Mouse (Mus musculus) intestine, embryonic 16.5 days (tissue): ENCODE data around the gene Armcx4. TPM values are rescaled to one million over a fixed set of nuclear protein-coding genes. Genes with fewer than 3 reads are reported as not detected.

Experiments
- ATAC-seq: fragments of 200-750 bp; cut with Nextera tagmentation; 2 replicates; pipeline ENCODE4 v1.8.0; 2017; ENCODE audit warnings: moderate TSS enrichment, moderate library complexity
- H3K27ac ChIP-seq: fragments of 300-500 bp; sonication (generic); 2 replicates; pipeline ENCODE4 v1.5.1; 2014; ENCODE audit warnings: mild to moderate bottlenecking, low read length
- H3K27me3 ChIP-seq: fragments of 300-500 bp; sonication (generic); replicated peaks from 2 replicates; pipeline ENCODE4 v1.6.1; 2014; ENCODE audit warnings: low read length, control low read depth, mixed read lengths; ENCODE audit not compliant: control insufficient read depth, insufficient read depth
- H3K36me3 ChIP-seq: fragments of 300-500 bp; sonication (generic); 2 replicates; pipeline ENCODE4 v1.6.1; 2014; ENCODE audit warnings: low read length, control low read depth; ENCODE audit not compliant: control insufficient read depth, insufficient read depth
- H3K4me1 ChIP-seq: fragments of 300-500 bp; sonication (generic); 2 replicates; pipeline ENCODE4 v1.6.1; 2014; ENCODE audit warnings: low read length, control low read depth, mixed read lengths; ENCODE audit not compliant: control insufficient read depth, insufficient read depth
- H3K4me2 ChIP-seq: fragments of 300-500 bp; sonication (generic); 2 replicates; pipeline ENCODE4 v1.6.1; 2014; ENCODE audit warnings: low read depth, low read length, control low read depth
- H3K4me3 ChIP-seq: fragments of 300-500 bp; sonication (generic); 2 replicates; pipeline ENCODE4 v1.5.1; 2014; ENCODE audit warnings: mild to moderate bottlenecking, low read length
- H3K9ac ChIP-seq: fragments of 300-500 bp; sonication (generic); 2 replicates; pipeline ENCODE4 v1.6.1; 2014; ENCODE audit warnings: low read depth, low read length
- H3K9me3 ChIP-seq: fragments of 300-500 bp; sonication (generic); 2 replicates; pipeline ENCODE4 v1.6.1; 2016; ENCODE audit warnings: low read length, control low read depth; ENCODE audit not compliant: control insufficient read depth
- WGBS: fragments of 180-500 bp; shearing (Covaris S2); extraction: QIAGEN DNeasy Blood & Tissue Kit; methylation state at CpG from one replicate; pipeline ENCODE4 v1.1.7; 2014; 5-methylcytosine and 5-hydroxymethylcytosine counted together
- polyA plus RNA-seq: library from polyadenylated mRNA; unstranded; fragments of >200 nt; fragmentation: Nextera tagmentation; extraction: Ambion mirVana; gene quantifications from 2 replicates; pipeline ENCODE4 v1.2.1, GENCODE M21; 2015

Armcx4 gene
- polyA plus RNA-seq, 1 experiment from 2014 or later: 2.1 TPM

DNA sequence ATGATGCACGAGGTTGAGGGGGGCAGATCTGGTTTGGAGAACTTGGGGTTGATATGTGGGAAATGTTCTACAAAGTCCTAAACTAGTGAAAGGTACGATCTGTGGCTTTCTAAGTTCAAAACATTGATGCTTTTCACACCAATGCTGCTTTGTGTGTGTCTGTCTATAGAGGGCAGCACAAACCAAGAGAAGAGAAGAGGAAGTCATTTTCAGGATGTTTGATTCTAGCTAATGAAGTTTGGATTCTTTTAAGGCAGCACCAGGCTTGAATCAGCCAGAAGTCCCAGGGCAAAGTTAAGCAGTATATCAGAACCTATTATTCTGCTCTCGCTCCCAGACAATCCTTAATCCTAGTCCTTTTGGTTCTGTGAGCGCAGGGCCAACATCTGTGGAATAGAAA is 43.5 kb downstream of the Armcx4 start:
- WGBS: 44% methylated on average over 4 of the region's 4 CpGs
- no peak overlapping the region for H3K4me3 ChIP-seq
- H3K27me3 ChIP-seq: no peaks in the 10 kb centered on the region
- H3K27ac ChIP-seq: no peak overlapping the region
- no peaks in the 10 kb centered on the region for H3K36me3 ChIP-seq
- no peak overlapping the region for H3K9ac ChIP-seq
- ATAC-seq: no peak
- no peak overlapping the region for H3K4me2 ChIP-seq
- H3K9me3 ChIP-seq: no peaks in the 10 kb centered on the region
- no peaks in the 10 kb centered on the region for H3K4me1 ChIP-seq

DNA sequence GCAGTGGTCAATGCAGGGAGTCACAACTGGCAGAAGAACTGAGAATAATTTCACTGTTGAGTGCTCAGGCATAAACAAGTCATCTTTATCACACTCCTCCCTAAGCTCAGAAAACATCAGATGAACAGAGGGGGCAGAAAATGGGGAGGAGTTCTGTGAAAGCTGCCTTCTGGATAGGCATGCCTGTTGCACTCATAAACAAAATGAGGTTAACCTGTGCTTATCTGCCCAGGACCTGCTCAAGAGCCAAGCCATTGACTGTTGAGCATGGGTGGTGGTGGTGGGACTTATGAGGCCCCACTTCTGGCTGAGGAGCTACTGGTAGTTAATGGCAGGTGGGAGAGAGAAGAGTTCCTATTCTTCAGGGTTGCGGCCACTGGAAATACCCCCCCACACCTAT is 51.5 kb downstream of the Armcx4 start:
- no peak overlapping the region for H3K9ac ChIP-seq
- no peaks in the 10 kb centered on the region for H3K27me3 ChIP-seq
- H3K4me3 ChIP-seq: no peak overlapping the region
- no peak overlapping the region for H3K27ac ChIP-seq
- no peaks in the 10 kb centered on the region for H3K4me1 ChIP-seq
- 94% methylated on average over 1 of the region's 1 CpGs for WGBS
- H3K4me2 ChIP-seq: no peak overlapping the region
- H3K36me3 ChIP-seq: no peaks in the 10 kb centered on the region
- ATAC-seq: no peak
- H3K9me3 ChIP-seq: no peaks in the 10 kb centered on the region

- no peaks in the 10 kb centered on the region for H3K36me3 ChIP-seq
- H3K9ac ChIP-seq: no peak overlapping the region
- H3K4me2 ChIP-seq: no peak overlapping the region
- no peaks in the 10 kb centered on the region for H3K9me3 ChIP-seq
- ATAC-seq: no peak
- no peak overlapping the region for H3K4me3 ChIP-seq
- H3K4me1 ChIP-seq: no peaks in the 10 kb centered on the region
- H3K27ac ChIP-seq: no peak overlapping the region
- H3K27me3 ChIP-seq: no peaks in the 10 kb centered on the region
- WGBS: 69% methylated on average over 4 of the region's 4 CpGs
Measured at GRCm38 (mm10) chrX:134739160-134739559, 52.8 kb downstream of the Armcx4 start.

DNA sequence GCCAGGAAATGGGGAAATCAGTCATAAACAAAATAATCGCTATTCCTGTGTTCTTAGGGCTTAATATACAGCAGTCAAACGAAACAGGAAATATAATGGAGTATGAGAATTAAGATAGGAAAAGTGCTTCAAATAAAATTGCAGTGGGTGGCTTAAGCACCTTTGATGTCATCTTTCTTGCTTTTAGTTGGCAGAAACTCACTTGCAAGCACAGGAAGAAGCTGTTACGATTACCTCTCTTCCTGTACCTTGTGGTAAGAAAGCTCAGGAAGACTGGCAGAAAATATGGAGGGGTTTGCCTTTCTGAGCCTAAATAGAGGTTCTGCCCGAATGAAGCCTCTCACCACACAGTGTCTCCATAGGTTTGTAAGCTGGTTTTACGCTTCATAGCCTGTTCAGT is 55.5 kb downstream of the Armcx4 start:
- no peak for ATAC-seq
- no peak overlapping the region for H3K4me3 ChIP-seq
- no peaks in the 10 kb centered on the region for H3K36me3 ChIP-seq
- no peak overlapping the region for H3K27ac ChIP-seq
- WGBS: 69% methylated on average over 5 of the region's 5 CpGs
- no peaks in the 10 kb centered on the region for H3K4me1 ChIP-seq
- H3K4me2 ChIP-seq: no peak overlapping the region
- H3K27me3 ChIP-seq: no peaks in the 10 kb centered on the region
- no peak overlapping the region for H3K9ac ChIP-seq
- H3K9me3 ChIP-seq: no peaks in the 10 kb centered on the region

Other genes with a start within 250 kb of the Armcx4 start
- gene Taf7l, start 210.0 kb upstream of the Armcx4 start, polyA plus RNA-seq: not detected in 2 replicates
- 122 and 141 TPM in 2 replicates for gene Timm8a1, start 144.7 kb upstream of the Armcx4 start, polyA plus RNA-seq
- gene Btk, start 102.9 kb upstream of the Armcx4 start, polyA plus RNA-seq: 1.0 and 1.4 TPM in 2 replicates
- 311 and 329 TPM in 2 replicates for gene Rpl36a, start 100.9 kb upstream of the Armcx4 start, polyA plus RNA-seq
- 9.9 and 14.1 TPM in 2 replicates for gene Gla, start 85.4 kb upstream of the Armcx4 start, polyA plus RNA-seq
- 128 and 130 TPM in 2 replicates for gene Hnrnph2, start 85.3 kb upstream of the Armcx4 start, polyA plus RNA-seq
- 34.8 and 36.7 TPM in 2 replicates for gene Armcx1, start 31.4 kb downstream of the Armcx4 start, polyA plus RNA-seq
- gene Armcx6, start 64.9 kb downstream of the Armcx4 start, polyA plus RNA-seq: 14.5 and 14.8 TPM in 2 replicates
- gene Armcx3, start 70.1 kb downstream of the Armcx4 start, polyA plus RNA-seq: 57.9 and 60.6 TPM in 2 replicates
- gene Armcx2, start 122.7 kb downstream of the Armcx4 start, polyA plus RNA-seq: 32.7 and 36.5 TPM in 2 replicates